Mouse (Mus musculus) heart, embryonic 14.5 days (tissue): ENCODE measurements around the gene Cfap61. TPM values are rescaled to one million over a fixed set of nuclear protein-coding genes. Genes with fewer than 3 reads are reported as not detected.
A peak's percentile ranks its signal among the peaks of the same experiment; 100 is the strongest.

ENCODE experiments used
- ATAC-seq: fragments of 200-750 bp; cut with Nextera tagmentation; 2 replicates; pipeline ENCODE4 v1.8.0; 2017; ENCODE audit warnings: low read depth, moderate TSS enrichment; ENCODE audit not compliant: insufficient number of reproducible peaks, insufficient read depth, low FRiP score
- H3K27ac ChIP-seq, 2 experiments: fragments of 200-500 bp in 1 of 2; fragments of 300-500 bp in 1 of 2; sonication (generic) in 1 of 2; replicated peaks in 1 of 2; 2 replicates each; pipeline ENCODE4 v1.5.1; 2012 to 2014; ENCODE audit warnings: low read depth in 2 of 2, low read length in 2 of 2, control low read depth in 1 of 2, mild to moderate bottlenecking in 1 of 2, mixed read lengths in 1 of 2; ENCODE audit not compliant: control insufficient read depth in 1 of 2, insufficient read depth in 1 of 2
- H3K27me3 ChIP-seq: fragments of 300-500 bp; sonication (generic); 2 replicates; pipeline ENCODE4 v1.6.1; 2014; ENCODE audit warnings: mild to moderate bottlenecking, low read length, control low read depth; ENCODE audit not compliant: control insufficient read depth, insufficient read depth
- H3K36me3 ChIP-seq: fragments of 300-500 bp; sonication (generic); 2 replicates; pipeline ENCODE4 v1.6.1; 2014; ENCODE audit warnings: mild to moderate bottlenecking, control low read depth, low read length, mixed read lengths; ENCODE audit not compliant: control insufficient read depth, insufficient read depth
- H3K4me1 ChIP-seq, 2 experiments: fragments of 200-500 bp in 1 of 2; fragments of 300-500 bp in 1 of 2; sonication (generic) in 1 of 2; 2 replicates each; pipeline ENCODE4 v1.6.1; 2012 to 2014; ENCODE audit warnings: low read length in 2 of 2, control low read depth in 1 of 2, mixed read lengths in 1 of 2; ENCODE audit not compliant: control insufficient read depth in 2 of 2, insufficient read depth in 2 of 2
- H3K4me2 ChIP-seq: fragments of 300-500 bp; sonication (generic); 2 replicates; pipeline ENCODE4 v1.6.1; 2014; ENCODE audit warnings: mild to moderate bottlenecking, low read length
- H3K4me3 ChIP-seq, 2 experiments: fragments of 200-500 bp in 1 of 2; fragments of 300-500 bp in 1 of 2; sonication (generic) in 1 of 2; 2 replicates each; pipeline ENCODE4 v1.5.1; 2012 to 2014; ENCODE audit warnings: low read length in 2 of 2, mild to moderate bottlenecking in 2 of 2, control low read depth in 1 of 2, low read depth in 1 of 2, moderate library complexity in 1 of 2; ENCODE audit not compliant: control insufficient read depth in 1 of 2, insufficient read depth in 1 of 2
- H3K9ac ChIP-seq: fragments of 300-500 bp; sonication (generic); 2 replicates; pipeline ENCODE4 v1.6.1; 2014; ENCODE audit warnings: mild to moderate bottlenecking, low read length
- H3K9me3 ChIP-seq: fragments of 300-500 bp; sonication (generic); 2 replicates; pipeline ENCODE4 v1.6.1; 2016; ENCODE audit warnings: low read length, control low read depth; ENCODE audit not compliant: control insufficient read depth
- WGBS: fragments of 180-500 bp; shearing (Covaris S2); extraction: QIAGEN DNeasy Blood & Tissue Kit; methylation state at CpG from one replicate; pipeline ENCODE4 v1.1.7; 2014; 5-methylcytosine and 5-hydroxymethylcytosine counted together
- polyA plus RNA-seq: library from polyadenylated mRNA; unstranded; fragments of >200 nt; fragmentation: Nextera tagmentation; extraction: Ambion mirVana; gene quantifications from 2 replicates; pipeline ENCODE4 v1.2.1, GENCODE M21; 2014

Cfap61 gene
- polyA plus RNA-seq, 1 experiment from 2014 or later = 0.46 TPM

- no peaks in the 10 kb centered on the region for H3K9me3 ChIP-seq
- 49% methylated on average over 6 of the region's 6 CpGs for WGBS
- H3K27ac ChIP-seq = no peak overlapping the region
- no peaks in the 10 kb centered on the region for H3K27me3 ChIP-seq
- no peak overlapping the region for H3K4me3 ChIP-seq
- H3K4me2 ChIP-seq = no peak overlapping the region
- ATAC-seq = no peak
- no peak overlapping the region for H3K9ac ChIP-seq
- H3K4me1 ChIP-seq = peaks cover 2 to 5% of the 10 kb centered on the region in 2 experiments; a peak in 1 of 4 replicates
- no peaks in the 10 kb centered on the region for H3K36me3 ChIP-seq
Observed at GRCm38 (mm10) chr2:146073300-146073699, 138.7 kb downstream of the Cfap61 start.

- no peak for ATAC-seq
- Histone ChIP-seq H3K4me1 (no peaks in the 10 kb centered on the region), H3K4me2 (no peak overlapping the region), H3K36me3 (no peaks in the 10 kb centered on the region), H3K9ac (no peak overlapping the region), H3K4me3 (no peak overlapping the region), H3K27ac (no peak overlapping the region), H3K27me3 (no peaks in the 10 kb centered on the region), H3K9me3 (no peaks in the 10 kb centered on the region)
- WGBS = 90% methylated on average over 10 of the region's 10 CpGs
Observed at GRCm38 (mm10) chr2:146077117-146077516, 142.5 kb downstream of the Cfap61 start.

GRCm38 (mm10) chr2:146080282-146080681 lies 145.7 kb downstream of the Cfap61 start:
- no peak overlapping the region for H3K27ac ChIP-seq
- H3K4me3 ChIP-seq = no peak overlapping the region
- no peaks in the 10 kb centered on the region for H3K36me3 ChIP-seq
- H3K9me3 ChIP-seq = no peaks in the 10 kb centered on the region
- no peak overlapping the region for H3K4me2 ChIP-seq
- H3K9ac ChIP-seq = no peak overlapping the region
- H3K27me3 ChIP-seq = no peaks in the 10 kb centered on the region
- H3K4me1 ChIP-seq = peaks cover 0 to 8% of the 10 kb centered on the region in 2 experiments; a peak in 2 of 4 replicates
- no peak for ATAC-seq
- WGBS = 91% methylated on average over 4 of the region's 4 CpGs

GRCm38 (mm10) chr2:146083326-146083871 lies 148.8 kb downstream of the Cfap61 start:
- ATAC-seq = no peak; the same call in 1 of the 2 replicates
- Histone ChIP-seq H3K4me2 (no peak overlapping the region), H3K27ac (peak overlapping the region in 1 of 2 experiments; percentile 59; a peak in 1 of 4 replicates)

GRCm38 (mm10) chr2:146087411-146087810 lies 152.8 kb downstream of the Cfap61 start:
- Histone ChIP-seq H3K9ac (no peak overlapping the region), H3K4me2 (no peak overlapping the region), H3K27me3 (no peaks in the 10 kb centered on the region), H3K4me1 (peaks cover 0 to 8% of the 10 kb centered on the region in 2 experiments; a peak in 2 of 4 replicates), H3K27ac (no peak overlapping the region), H3K36me3 (no peaks in the 10 kb centered on the region), H3K9me3 (no peaks in the 10 kb centered on the region), H3K4me3 (no peak overlapping the region)
- ATAC-seq = no peak
- WGBS = 93% methylated on average over 1 of the region's 1 CpGs

More at GRCm38 (mm10) chr2:146083326-146083871, 148.8 kb downstream of the Cfap61 start:
- Histone ChIP-seq H3K27me3 (no peaks in the 10 kb centered on the region), H3K4me3 (no peak overlapping the region), H3K36me3 (no peaks in the 10 kb centered on the region), H3K4me1 (peaks cover 0 to 8% of the 10 kb centered on the region in 2 experiments; a peak in 2 of 4 replicates), H3K9me3 (no peaks in the 10 kb centered on the region), H3K9ac (no peak overlapping the region)
- WGBS = 26% methylated on average over 6 of the region's 6 CpGs

GRCm38 (mm10) chr2:146089157-146089692 lies 154.6 kb downstream of the Cfap61 start:
- H3K36me3 ChIP-seq = no peaks in the 10 kb centered on the region
- no peak overlapping the region for H3K4me3 ChIP-seq
- H3K4me1 ChIP-seq = no peaks in the 10 kb centered on the region
- H3K9ac ChIP-seq = no peak overlapping the region
- no peak overlapping the region for H3K27ac ChIP-seq
- H3K9me3 ChIP-seq = no peaks in the 10 kb centered on the region
- no peak overlapping the region for H3K4me2 ChIP-seq
- no peak for ATAC-seq
- 72% methylated on average over 6 of the region's 6 CpGs for WGBS
- no peaks in the 10 kb centered on the region for H3K27me3 ChIP-seq

GRCm38 (mm10) chr2:146097532-146097931 lies 162.9 kb downstream of the Cfap61 start:
- Histone ChIP-seq H3K9me3 (no peaks in the 10 kb centered on the region), H3K9ac (no peak overlapping the region), H3K4me3 (no peak overlapping the region), H3K36me3 (no peaks in the 10 kb centered on the region), H3K27me3 (no peaks in the 10 kb centered on the region), H3K4me2 (no peak overlapping the region), H3K4me1 (peaks cover 0 to 4% of the 10 kb centered on the region in 2 experiments; a peak in 2 of 4 replicates), H3K27ac (no peak overlapping the region)
- WGBS = 93% methylated on average over 5 of the region's 5 CpGs
- no peak for ATAC-seq
